Mouse (Mus musculus) liver, adult 2 months (tissue): Measurements from ENCODE around the gene Ccdc103.
A peak's percentile ranks its signal among the peaks of the same experiment; 100 is the strongest.

Source experiments
- CTCF ChIP-seq: fragments of 200-500 bp; IDR thresholded peaks from 2 replicates; pipeline ENCODE4 v1.5.1; 2011; ENCODE audit warnings: low read depth, low read length, control low read depth
- POLR2A ChIP-seq: fragments of 200-500 bp; IDR thresholded peaks from 2 replicates; pipeline ENCODE4 v1.6.1; 2011; ENCODE audit warnings: low read length, control low read depth; ENCODE audit not compliant: insufficient read depth; ENCODE audit errors: extremely low read depth

- TF ChIP-seq CTCF (peak; percentile 39; the same call in 1 of the 2 replicates), POLR2A (no peak)
Observed at GRCm38 (mm10) chr11:102864272-102864671, 16.7 kb upstream of the Ccdc103 start.
